Mouse (Mus musculus) neural tube, embryonic 10.5 days (tissue): Measurements from ENCODE around the gene P2ry6.

ENCODE experiments used
- DNase-seq: peaks from one replicate; pipeline ENCODE4 v3.0.0-alpha.2; 2017; ENCODE audit warnings: low spot score; ENCODE audit errors: extremely low spot score

P2ry6 gene

DNA sequence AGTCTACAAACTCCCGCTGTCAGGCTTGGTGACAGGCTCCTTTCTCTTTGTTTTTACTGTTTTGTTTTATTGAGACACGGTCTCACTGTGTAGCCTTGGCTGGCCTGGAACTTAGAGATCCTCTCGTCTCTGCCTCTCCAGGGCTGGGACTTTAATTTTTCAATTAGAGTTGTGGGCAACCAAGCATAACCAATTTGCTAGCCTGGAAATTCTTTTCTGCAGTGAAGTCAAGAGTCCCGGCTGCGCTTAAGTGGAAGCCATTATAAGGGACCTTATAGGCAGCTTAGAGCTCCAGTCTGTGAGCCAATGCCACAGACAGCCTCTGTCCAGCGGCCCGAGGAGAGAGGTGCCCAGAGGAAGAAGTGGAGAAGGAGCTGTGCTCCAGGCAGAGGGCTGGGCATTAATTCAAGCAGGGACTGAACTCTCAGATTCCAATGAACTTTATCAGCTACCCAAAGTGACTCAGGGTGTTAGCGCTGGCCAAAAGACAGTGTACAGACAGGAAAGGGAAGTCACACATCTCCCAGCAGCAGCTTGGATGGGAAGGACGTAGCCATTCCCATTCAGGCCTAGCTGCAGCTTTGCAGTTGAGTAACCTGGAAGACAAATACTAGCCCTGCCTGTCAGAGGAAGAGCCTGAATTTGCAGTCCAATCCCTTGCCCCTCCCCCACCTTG is 16.3 kb upstream of the P2ry6 start:
- DNase-seq, result no peak

DNA sequence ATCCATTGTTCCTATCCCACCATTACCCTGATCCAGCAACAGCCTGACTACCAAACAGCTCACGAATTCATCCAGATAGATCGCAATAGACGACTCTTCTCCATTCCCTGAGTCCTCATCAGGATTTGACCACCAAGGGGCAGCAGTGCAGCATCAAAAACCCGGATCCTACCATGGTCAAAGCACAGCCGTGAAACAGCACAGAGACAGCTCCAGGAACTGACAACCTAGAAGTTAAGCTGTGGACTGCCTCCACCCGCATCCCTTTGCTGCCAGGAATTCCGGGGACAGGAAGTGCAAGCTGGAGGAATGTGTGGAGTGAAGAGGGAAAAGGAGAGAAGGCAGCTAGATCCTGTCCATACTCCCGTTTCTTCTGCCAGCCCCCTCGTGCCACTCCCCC is 13.6 kb upstream of the P2ry6 start:
- DNase-seq, result peak; percentile 51

- DNase-seq, result peak; percentile 52
These were observed 10.3 kb upstream of the P2ry6 start for GRCm38 (mm10) chr7:100984452-100985395.

- no peak for DNase-seq
These were observed 4.7 kb upstream of the P2ry6 start for GRCm38 (mm10) chr7:100979175-100979574.

DNA sequence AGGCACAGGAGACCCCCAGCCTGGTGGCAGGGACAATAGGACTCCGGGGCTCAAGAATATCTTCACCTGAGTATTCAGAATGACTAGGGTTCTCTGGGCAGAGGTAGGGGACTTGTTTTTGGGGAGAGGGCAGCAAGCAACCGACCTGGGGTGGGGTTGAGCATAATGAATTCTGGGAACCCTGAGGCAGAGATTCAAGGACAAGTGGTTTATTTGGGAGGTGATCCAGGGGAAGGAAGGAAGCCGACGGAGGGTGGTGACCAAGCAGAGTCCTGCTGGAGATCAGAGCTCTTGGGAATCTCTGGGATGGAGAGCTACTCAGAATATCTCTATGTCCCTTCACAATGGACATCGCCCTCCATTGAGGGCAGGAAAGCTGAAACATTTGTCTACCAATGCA is 3.7 kb upstream of the P2ry6 start:
- no peak for DNase-seq

DNA sequence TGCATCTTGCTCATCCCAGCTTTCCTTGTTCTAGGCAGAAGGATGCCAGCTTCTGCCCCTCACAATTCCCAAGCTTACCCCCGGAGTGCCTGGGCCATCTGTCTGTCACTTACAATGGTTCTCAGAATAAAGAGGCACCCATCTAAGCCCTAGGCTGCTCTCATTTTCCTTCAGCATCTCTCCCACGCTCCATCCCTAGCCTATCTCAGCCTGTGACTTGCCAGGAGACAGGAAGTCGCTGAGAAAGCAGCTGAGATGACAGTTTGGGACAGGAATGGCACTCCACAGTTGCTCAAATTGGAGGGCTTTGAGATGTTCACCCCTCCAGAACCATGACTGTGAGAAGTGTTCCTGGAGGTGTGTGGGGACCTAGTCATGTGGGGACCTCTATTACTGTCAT is 1.6 kb downstream of the P2ry6 start:
- DNase-seq, result no peak

- DNase-seq, result no peak
These were observed 5.4 kb downstream of the P2ry6 start for GRCm38 (mm10) chr7:100968874-100969659.

GRCm38 (mm10) chr7:100968376-100968775 is 6.1 kb downstream of the P2ry6 start:
- DNase-seq, result no peak

GRCm38 (mm10) chr7:100967850-100968249 is 6.6 kb downstream of the P2ry6 start:
- DNase-seq, result no peak

DNA sequence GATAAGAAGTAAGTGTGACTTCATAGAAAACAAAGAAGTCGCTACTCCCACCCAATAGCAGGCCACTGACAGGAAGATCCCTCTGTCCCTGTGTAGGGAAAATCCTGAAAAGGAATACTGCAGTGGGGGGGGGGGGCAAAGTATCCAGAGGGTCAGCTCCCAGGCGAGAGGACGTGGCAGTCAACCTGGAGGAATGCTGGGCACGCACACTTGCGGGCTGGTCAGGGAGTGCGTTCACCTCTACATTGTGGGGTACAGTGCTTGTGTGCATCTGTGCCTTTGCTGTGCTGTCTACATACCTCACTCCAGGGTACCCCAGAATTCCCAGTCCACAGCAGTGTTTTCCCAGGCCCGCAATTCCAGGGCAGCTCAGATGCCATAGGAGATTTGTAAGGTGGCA is 8.4 kb downstream of the P2ry6 start:
- no peak for DNase-seq

- DNase-seq, result peak; percentile 46
These were observed 9.4 kb downstream of the P2ry6 start for GRCm38 (mm10) chr7:100965079-100965478.

DNA sequence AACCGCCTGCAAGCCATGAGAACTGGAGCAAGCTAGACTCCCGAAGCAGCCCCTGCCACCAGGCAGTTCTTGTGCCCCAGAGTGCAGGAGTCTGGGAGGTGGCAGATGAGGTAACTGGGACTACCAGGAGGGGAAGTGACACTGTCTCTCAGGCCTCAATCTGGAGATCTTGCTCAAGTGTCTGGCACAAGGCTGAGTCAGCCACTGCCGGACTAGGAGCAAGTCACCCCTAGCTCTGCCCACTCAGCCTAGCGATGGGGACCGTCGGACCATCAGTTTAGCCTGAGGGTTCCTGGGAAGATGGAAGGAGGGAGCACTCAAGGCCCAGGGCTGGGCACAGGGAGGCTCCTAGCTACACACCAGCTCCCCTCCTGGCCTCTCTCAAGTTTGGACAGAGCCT is 10.2 kb downstream of the P2ry6 start:
- DNase-seq, result no peak

DNA sequence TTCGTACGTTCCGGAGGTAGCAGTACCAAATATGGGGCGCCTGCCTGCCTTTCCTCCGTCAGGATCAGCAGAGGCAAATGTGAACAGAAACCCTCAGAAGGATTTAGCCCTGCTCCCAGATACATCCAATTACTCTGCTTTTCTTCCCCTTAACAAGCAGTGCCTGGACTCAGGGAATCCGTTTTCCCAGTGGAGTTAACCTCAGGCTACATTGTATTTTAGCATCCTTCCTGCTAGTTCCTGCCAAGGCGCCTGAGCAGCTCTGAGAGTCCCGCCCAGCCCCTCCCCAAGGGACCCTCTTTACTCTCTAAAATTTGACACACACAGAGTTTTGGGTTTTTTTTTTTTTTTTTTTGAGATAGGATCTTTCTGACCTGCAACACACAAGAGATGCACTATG is 11.1 kb downstream of the P2ry6 start:
- DNase-seq, result no peak

DNA sequence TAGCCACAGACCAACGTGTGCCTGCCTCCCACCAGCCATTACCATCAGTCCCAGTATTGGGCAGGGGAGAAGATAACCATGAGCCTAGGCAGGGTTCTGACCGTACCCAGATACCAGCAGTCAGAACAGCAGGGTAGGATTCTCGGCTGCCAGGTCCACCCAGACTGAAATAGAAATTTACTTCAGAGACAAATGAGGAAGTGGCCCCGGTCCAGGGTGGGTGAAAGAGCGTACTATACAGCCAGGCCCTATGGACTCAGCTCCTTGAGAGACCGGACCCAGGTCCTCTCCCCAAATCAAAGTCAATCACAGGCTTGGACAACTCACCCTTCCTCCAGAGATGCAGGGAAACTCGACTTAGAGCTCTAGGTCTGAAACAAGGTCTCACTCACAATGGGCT is 13.3 kb downstream of the P2ry6 start:
- DNase-seq, result no peak

GRCm38 (mm10) chr7:100960462-100960861 is 14.0 kb downstream of the P2ry6 start:
- no peak for DNase-seq

GRCm38 (mm10) chr7:100958426-100958825 is 16.0 kb downstream of the P2ry6 start:
- DNase-seq, result no peak

DNA sequence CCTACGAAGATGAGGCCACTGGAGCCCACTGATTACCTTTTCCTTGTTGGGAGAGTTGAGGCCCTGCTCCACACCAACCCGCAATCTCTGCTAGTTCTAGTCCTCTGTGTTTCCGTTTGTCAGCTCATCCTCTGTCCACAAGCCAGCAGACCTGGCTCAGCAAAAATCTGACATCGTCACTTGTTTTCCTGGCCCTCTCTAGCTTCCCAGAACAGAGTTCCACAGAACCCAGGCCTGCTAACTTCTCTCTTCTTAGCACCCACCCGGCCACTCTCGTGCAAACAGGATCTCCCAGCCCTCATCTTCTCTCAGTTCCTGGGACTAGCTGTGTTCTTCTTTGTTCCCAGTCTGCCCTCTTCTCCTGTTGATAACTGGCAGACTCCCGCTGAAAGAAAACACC is 21.8 kb downstream of the P2ry6 start:
- DNase-seq, result no peak

- DNase-seq, result no peak
These were observed 22.5 kb downstream of the P2ry6 start for GRCm38 (mm10) chr7:100951903-100952302.

DNA sequence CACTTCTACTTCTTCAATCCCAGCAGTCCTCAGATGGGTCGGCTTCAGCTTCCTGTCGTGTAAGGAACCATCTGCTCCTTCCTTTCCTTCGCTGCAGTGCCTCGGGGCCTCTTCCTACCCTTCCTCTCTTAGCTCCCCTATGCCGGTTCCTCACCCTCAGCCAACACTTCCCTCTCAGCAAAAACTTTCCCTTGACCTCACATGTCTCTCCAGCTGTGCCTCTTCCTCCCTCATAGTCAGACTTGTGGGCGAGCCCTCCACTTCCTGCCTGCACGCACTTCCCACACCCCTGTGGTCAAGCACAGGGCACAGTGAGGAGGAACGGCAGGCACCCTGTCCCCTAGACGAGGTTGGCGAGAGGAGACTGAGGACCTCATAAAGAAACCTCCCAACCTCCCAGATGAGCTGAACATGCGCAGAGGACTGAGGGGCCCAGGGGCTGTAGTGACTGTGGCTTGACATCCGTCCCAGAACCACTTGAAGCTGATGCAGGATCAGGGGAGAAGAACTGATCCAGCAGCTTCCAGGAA is 23.9 kb downstream of the P2ry6 start:
- DNase-seq, result no peak

GRCm38 (mm10) chr7:100950031-100950430 is 24.4 kb downstream of the P2ry6 start:
- no peak for DNase-seq

- no peak for DNase-seq
These were observed 29.7 kb downstream of the P2ry6 start for GRCm38 (mm10) chr7:100944738-100945137.

- DNase-seq, result no peak
These were observed 30.1 kb downstream of the P2ry6 start for GRCm38 (mm10) chr7:100944306-100944705.
